Mouse (Mus musculus): ENCODE data around the gene Stap2. TPM values are rescaled to one million over a fixed set of nuclear protein-coding genes. Genes with fewer than 3 reads are reported as not detected.

Gene Stap2
- 6.4 and 7.4 TPM in 2 replicates for polyA plus RNA-seq (2015; fragmentation: Nextera tagmentation; extraction: Ambion mirVana)

DNA sequence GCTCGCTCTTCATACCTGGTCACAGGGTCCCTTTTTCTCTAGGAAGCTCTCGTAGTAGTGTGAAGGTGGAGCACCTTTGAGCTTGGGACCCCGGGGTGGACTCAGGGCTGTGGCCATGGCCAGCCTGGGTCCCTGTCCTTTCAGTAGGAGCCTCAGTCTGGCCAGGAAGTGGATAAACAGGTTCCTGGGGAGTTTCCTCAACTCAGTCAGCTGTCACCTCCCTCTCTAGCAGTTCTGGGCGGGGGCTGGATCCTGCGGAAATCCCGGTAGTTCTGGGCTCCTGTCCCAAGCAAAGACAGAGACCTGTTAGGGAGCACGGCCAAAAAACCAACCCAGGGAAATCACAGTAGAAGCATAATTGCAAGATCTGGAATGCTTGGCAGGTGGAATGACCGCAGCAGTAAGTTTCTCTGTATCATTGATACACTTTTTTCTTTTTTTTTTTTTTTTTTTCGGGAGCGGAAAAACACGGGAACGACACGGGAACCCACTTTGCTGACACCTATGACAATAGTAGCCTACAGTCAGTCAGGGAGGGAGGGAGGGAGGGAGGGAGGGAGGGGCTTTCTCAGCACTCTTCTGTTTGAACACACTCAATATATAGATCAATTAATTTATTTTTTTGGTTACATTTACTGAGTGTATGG, at the start of gene Stap2, which contains the start of gene Mpnd:
Gene Stap2 (minus strand): TSS at position 170 of the 647 bp plus-strand sequence.
Gene Mpnd (plus strand): TSS at position 297 of the 647 bp plus-strand sequence.
- H3K9ac ChIP-seq: no peak within 1 kb of the TSS
- ATAC-seq (ENCODE audit: low read depth): no peak
- 46% methylated on average over 11 of the region's 13 CpGs for WGBS
- H3K27ac ChIP-seq (replicated peaks): no peak within 1 kb of the TSS
- H3K36me3 ChIP-seq: no peaks in the 10 kb centered on the region
- peaks cover 21% of the 10 kb centered on the region for H3K4me1 ChIP-seq (replicated peaks)
- H3K9me3 ChIP-seq: no peaks in the 10 kb centered on the region
- H3K4me2 ChIP-seq: no peak within 1 kb of the TSS
- peaks cover 8% of the 10 kb centered on the region for H3K27me3 ChIP-seq
- no peak within 1 kb of the TSS for H3K4me3 ChIP-seq

GRCm38 (mm10) chr17:56054938-56055337, 49.6 kb upstream of the Stap2 start:
- no peak for ATAC-seq (ENCODE audit: low read depth)
- Histone ChIP-seq H3K27me3 (no peaks in the 10 kb centered on the region), H3K4me2 (no peak overlapping the region), H3K4me3 (no peak overlapping the region), H3K9ac (no peak overlapping the region), H3K27ac (replicated peaks) (no peak overlapping the region), H3K9me3 (no peaks in the 10 kb centered on the region), H3K4me1 (replicated peaks) (no peaks in the 10 kb centered on the region), H3K36me3 (peaks cover 31% of the 10 kb centered on the region)

GRCm38 (mm10) chr17:56051369-56051768, 46.0 kb upstream of the Stap2 start:
- no peak overlapping the region for H3K4me3 ChIP-seq
- H3K27me3 ChIP-seq: no peaks in the 10 kb centered on the region
- no peak overlapping the region for H3K4me2 ChIP-seq
- 91% methylated on average over 5 of the region's 5 CpGs for WGBS
- no peak overlapping the region for H3K9ac ChIP-seq
- H3K36me3 ChIP-seq: peaks cover 43% of the 10 kb centered on the region
- no peaks in the 10 kb centered on the region for H3K4me1 ChIP-seq (replicated peaks)
- H3K27ac ChIP-seq (replicated peaks): no peak overlapping the region
- ATAC-seq (ENCODE audit: low read depth): no peak
- no peaks in the 10 kb centered on the region for H3K9me3 ChIP-seq

DNA sequence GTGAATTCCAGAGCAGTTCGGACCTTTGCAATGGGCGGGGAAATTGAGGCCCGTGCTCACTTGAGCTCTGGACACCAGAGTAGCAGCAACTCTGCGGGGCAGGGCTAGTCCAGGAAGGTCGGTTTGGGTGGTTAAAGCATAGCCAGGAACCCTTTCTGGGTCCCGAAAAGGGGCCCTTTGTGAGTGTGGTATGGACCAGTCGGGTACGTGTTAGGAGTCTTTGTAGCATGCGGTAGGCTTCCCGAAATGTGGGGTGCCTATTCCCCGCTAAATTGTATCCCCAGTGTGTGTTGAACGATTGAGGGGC, 35.4 kb upstream of the Stap2 start:
- H3K27ac ChIP-seq (replicated peaks): 0 out of 2 replicates have a peak overlapping the region, but pooled peaks have one; percentile 81
- no peak for ATAC-seq (ENCODE audit: low read depth)
- H3K9ac ChIP-seq: peak overlapping the region; percentile 82
- H3K36me3 ChIP-seq: 0 out of 2 replicates have a peak, but pooled peaks cover 8% of the 10 kb centered on the region
- peak overlapping the region; percentile 74 for H3K4me3 ChIP-seq
- peak overlapping the region; percentile 86 for H3K4me2 ChIP-seq
- H3K27me3 ChIP-seq: no peaks in the 10 kb centered on the region
- no peaks in the 10 kb centered on the region for H3K9me3 ChIP-seq
- WGBS: 1% methylated on average over 12 of the region's 12 CpGs
- peaks cover 18% of the 10 kb centered on the region for H3K4me1 ChIP-seq (replicated peaks)

GRCm38 (mm10) chr17:56040030-56040856, 34.9 kb upstream of the Stap2 start, which contains the start of gene Chaf1a:
Gene Chaf1a, plus strand, starts transcription at chr17:56040439.
- 0 out of 2 replicates have a peak, but pooled peaks cover 8% of the 10 kb centered on the region for H3K36me3 ChIP-seq
- peak within 1 kb of the TSS; percentile 81 for H3K27ac ChIP-seq (replicated peaks)
- WGBS: under 1% methylated on average over 68 of the region's 68 CpGs
- no peaks in the 10 kb centered on the region for H3K27me3 ChIP-seq
- ATAC-seq (ENCODE audit: low read depth): peak; percentile 78
- H3K9me3 ChIP-seq: no peaks in the 10 kb centered on the region
- peak within 1 kb of the TSS; percentile 86 for H3K4me2 ChIP-seq
- H3K4me1 ChIP-seq (replicated peaks): peaks cover 24% of the 10 kb centered on the region
- peak within 1 kb of the TSS; percentile 82 for H3K9ac ChIP-seq
- peak within 1 kb of the TSS; percentile 74 for H3K4me3 ChIP-seq

DNA sequence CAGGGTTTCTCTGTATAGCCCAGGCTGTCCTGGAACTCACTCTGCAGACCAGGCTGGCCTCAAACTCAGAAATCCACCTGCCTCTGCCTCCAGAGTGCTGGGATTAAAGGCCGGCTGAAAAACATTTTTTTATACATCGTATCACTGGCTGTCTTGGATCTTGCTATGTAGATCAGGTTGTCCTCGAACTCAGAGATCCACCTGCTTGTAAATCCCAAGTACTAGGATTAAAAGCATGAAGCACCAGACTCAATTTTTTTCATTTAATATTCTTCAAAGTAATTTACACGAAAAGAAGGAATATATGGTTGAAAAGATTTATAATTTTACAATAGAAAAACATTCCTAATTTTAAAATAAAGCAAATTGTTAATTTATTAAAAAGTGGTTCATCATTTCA, 34.0 kb upstream of the Stap2 start:
- Histone ChIP-seq H3K9me3 (no peaks in the 10 kb centered on the region), H3K4me2 (peak overlapping the region; percentile 86), H3K36me3 (peaks cover 14% of the 10 kb centered on the region), H3K4me1 (replicated peaks) (peaks cover 33% of the 10 kb centered on the region), H3K27ac (replicated peaks) (peak overlapping the region; percentile 81; the same call in 1 of the 2 replicates), H3K27me3 (no peaks in the 10 kb centered on the region), H3K4me3 (0 out of 2 replicates have a peak overlapping the region, but pooled peaks have one; percentile 74), H3K9ac (no peak overlapping the region)
- ATAC-seq (ENCODE audit: low read depth): no peak
- WGBS: 80% methylated on average over 4 of the region's 4 CpGs

DNA sequence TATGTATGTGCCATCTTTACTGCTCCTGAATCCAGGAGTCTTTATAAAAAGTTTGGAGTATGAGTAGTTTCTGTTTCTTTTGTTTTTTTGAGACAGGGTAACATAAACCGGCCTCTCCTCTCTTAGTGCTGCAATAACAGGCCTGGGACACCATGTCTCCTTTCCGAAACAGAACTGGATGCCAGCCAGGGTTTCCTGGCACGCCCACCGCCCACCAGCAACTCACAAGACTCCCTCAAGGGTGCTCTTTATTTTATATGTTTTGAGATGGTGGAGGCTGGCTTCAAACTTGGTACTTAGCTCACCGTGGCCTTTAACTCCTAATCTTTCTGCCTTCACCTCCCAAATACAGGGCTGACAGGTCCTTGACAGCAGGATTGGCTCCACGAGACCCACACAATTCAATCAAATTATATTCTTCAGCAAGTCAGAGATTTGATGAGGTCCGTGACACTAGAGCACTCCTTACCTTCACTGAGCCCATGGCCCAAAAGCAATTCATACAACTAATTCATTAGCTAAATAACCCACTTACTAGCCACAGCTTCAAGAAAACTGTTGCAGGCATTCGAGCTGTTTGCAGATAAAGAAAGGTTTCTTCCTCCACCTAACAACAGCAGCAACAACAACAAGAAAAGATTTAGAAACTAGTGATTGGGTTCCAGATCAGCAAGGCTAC, 33.3 kb upstream of the Stap2 start:
- Histone ChIP-seq H3K9me3 (no peaks in the 10 kb centered on the region), H3K4me1 (replicated peaks) (peaks cover 39% of the 10 kb centered on the region), H3K27me3 (no peaks in the 10 kb centered on the region), H3K36me3 (peaks cover 15% of the 10 kb centered on the region), H3K27ac (replicated peaks) (no peak overlapping the region), H3K4me3 (no peak overlapping the region), H3K4me2 (no peak overlapping the region), H3K9ac (no peak overlapping the region)
- no peak for ATAC-seq (ENCODE audit: low read depth)
- WGBS: 83% methylated on average over 8 of the region's 8 CpGs

GRCm38 (mm10) chr17:56036901-56037287, 31.5 kb upstream of the Stap2 start:
- Histone ChIP-seq H3K27ac (replicated peaks) (0 out of 2 replicates have a peak overlapping the region, but pooled peaks have one; percentile 3), H3K36me3 (peaks cover 21% of the 10 kb centered on the region), H3K4me3 (peak overlapping the region; percentile 21), H3K4me2 (peak overlapping the region; percentile 67), H3K4me1 (replicated peaks) (peaks cover 58% of the 10 kb centered on the region), H3K9me3 (no peaks in the 10 kb centered on the region), H3K9ac (peak overlapping the region; percentile 10; the same call in 1 of the 2 replicates), H3K27me3 (no peaks in the 10 kb centered on the region)
- ATAC-seq (ENCODE audit: low read depth): peak; percentile 47
- 40% methylated on average over 13 of the region's 13 CpGs for WGBS

GRCm38 (mm10) chr17:56036176-56036900, 31.0 kb upstream of the Stap2 start, which contains the start of gene Sh3gl1:
Gene Sh3gl1, minus strand, starts transcription at chr17:56036635.
- H3K9me3 ChIP-seq: no peaks in the 10 kb centered on the region
- no peaks in the 10 kb centered on the region for H3K27me3 ChIP-seq
- peak within 1 kb of the TSS; percentile 91 for H3K9ac ChIP-seq
- H3K27ac ChIP-seq (replicated peaks): peak within 1 kb of the TSS; percentile 90
- peak; percentile 91 for ATAC-seq (ENCODE audit: low read depth)
- peaks cover 23% of the 10 kb centered on the region for H3K36me3 ChIP-seq
- peak within 1 kb of the TSS; percentile 67 for H3K4me2 ChIP-seq
- H3K4me3 ChIP-seq: peak within 1 kb of the TSS; percentile 89
- peaks cover 58% of the 10 kb centered on the region for H3K4me1 ChIP-seq (replicated peaks)
- WGBS: under 1% methylated on average over 74 of the region's 74 CpGs

- peak overlapping the region; percentile 67 for H3K4me2 ChIP-seq
- H3K4me1 ChIP-seq (replicated peaks): peaks cover 56% of the 10 kb centered on the region
- 85% methylated on average over 4 of the region's 4 CpGs for WGBS
Measured at GRCm38 (mm10) chr17:56035216-56035615, 29.8 kb upstream of the Stap2 start.

GRCm38 (mm10) chr17:56034726-56035100, 29.3 kb upstream of the Stap2 start:
- peak overlapping the region; percentile 4; the same call in 1 of the 2 replicates for H3K4me3 ChIP-seq
- H3K9ac ChIP-seq: peak overlapping the region; percentile 91
- H3K9me3 ChIP-seq: no peaks in the 10 kb centered on the region
- H3K4me2 ChIP-seq: peak overlapping the region; percentile 67
- no peak overlapping the region for H3K27ac ChIP-seq (replicated peaks)
- WGBS: 88% methylated on average over 6 of the region's 6 CpGs
- peaks cover 29% of the 10 kb centered on the region for H3K36me3 ChIP-seq
- peaks cover 56% of the 10 kb centered on the region for H3K4me1 ChIP-seq (replicated peaks)
- no peaks in the 10 kb centered on the region for H3K27me3 ChIP-seq
- ATAC-seq (ENCODE audit: low read depth): no peak

More at GRCm38 (mm10) chr17:56035216-56035615, 29.8 kb upstream of the Stap2 start:
- H3K36me3 ChIP-seq: peaks cover 28% of the 10 kb centered on the region
- H3K27ac ChIP-seq (replicated peaks): no peak overlapping the region
- H3K27me3 ChIP-seq: no peaks in the 10 kb centered on the region
- H3K4me3 ChIP-seq: peak overlapping the region; percentile 89
- H3K9me3 ChIP-seq: no peaks in the 10 kb centered on the region
- ATAC-seq (ENCODE audit: low read depth): no peak
- peak overlapping the region; percentile 91 for H3K9ac ChIP-seq

Data from neural tube, embryonic 13.5 days (tissue).